In genomic region chr13:57878797-57879196, GRCm38 (mm10) we compare ENCODE assay signal across 33 mouse cellular contexts. TPM values are rescaled to one million over a fixed set of nuclear protein-coding genes. Genes with fewer than 3 reads are reported as not detected.
DNase-seq lines count a peak whose midpoint lies in the region; ATAC-seq and TF ChIP-seq lines count a peak whose summit lies in the region.
"Had no signal": no experiment of that assay in that cellular context is flagged by ENCODE, and none has a peak within 500 bp of the region (broad histone marks: within the 10 kb centered on the region; RNA-seq: fewer than 3 reads in every experiment).

No protein-coding gene starts in this region.

- no peaks in the 10 kb centered on the region for H3K27me3 ChIP-seq in hindbrain, embryonic 14.5 days (ENCODE audit: control insufficient read depth, insufficient read depth, low read length)
- H3K27me3 ChIP-seq in hindbrain, embryonic 12.5 days, result no peaks in the 10 kb centered on the region
- H3K27me3 ChIP-seq in testis, adult 2 months (ENCODE audit: control insufficient read depth, insufficient read depth, low read length), result no peaks in the 10 kb centered on the region
- H3K27me3 ChIP-seq in stomach, postnatal 0 days (ENCODE audit: control insufficient read depth, insufficient read depth, low read length), result no peaks in the 10 kb centered on the region
- H3K27me3 ChIP-seq: liver, embryonic 12.5 days; midbrain, embryonic 12.5 days had no signal

- H3K9me3 ChIP-seq in hindbrain, embryonic 14.5 days (ENCODE audit: control insufficient read depth, low read length), result no peaks in the 10 kb centered on the region
- H3K9me3 ChIP-seq in hindbrain, embryonic 12.5 days (replicated peaks), result no peaks in the 10 kb centered on the region
- no peaks in the 10 kb centered on the region for H3K9me3 ChIP-seq in stomach, postnatal 0 days (ENCODE audit: control insufficient read depth, low read length)
- H3K9me3 ChIP-seq: embryonic facial prominence, embryonic 13.5 days; forebrain, embryonic 12.5 days; heart, embryonic 13.5 days; liver, embryonic 12.5 days; midbrain, embryonic 12.5 days had no signal

- no peaks in the 10 kb centered on the region for H3K36me3 ChIP-seq in hindbrain, embryonic 14.5 days (replicated peaks; ENCODE audit: control insufficient read depth, insufficient read depth)
- no peaks in the 10 kb centered on the region for H3K36me3 ChIP-seq in hindbrain, embryonic 12.5 days
- H3K36me3 ChIP-seq in testis, adult 2 months (ENCODE audit: control insufficient read depth, insufficient read depth, low read length), result no peaks in the 10 kb centered on the region
- no peaks in the 10 kb centered on the region for H3K36me3 ChIP-seq in stomach, postnatal 0 days (ENCODE audit: control insufficient read depth, insufficient read depth, low read length)
- H3K36me3 ChIP-seq: embryonic facial prominence, embryonic 13.5 days; forebrain, embryonic 12.5 days; heart, embryonic 13.5 days; liver, embryonic 12.5 days; midbrain, embryonic 12.5 days had no signal

- peak; percentile 40; the same call in 1 of the 2 replicates for ATAC-seq in hindbrain, embryonic 14.5 days (ENCODE audit: low FRiP score)
- no peak for ATAC-seq in hindbrain, embryonic 12.5 days (ENCODE audit: low FRiP score)
- no peak for ATAC-seq in stomach, postnatal 0 days (ENCODE audit: low FRiP score, low TSS enrichment)
- ATAC-seq: inflammation-experienced regulatory T-cells, adult 6 months; liver, embryonic 12.5 days; liver, postnatal 0 days; Patski had no signal

- no peak for TF ChIP-seq EP300 in stomach, postnatal 0 days (optimal IDR thresholded peaks at IDR 0.05)

- no peak overlapping the region for H3K9ac ChIP-seq in hindbrain, embryonic 14.5 days
- H3K9ac ChIP-seq in hindbrain, embryonic 12.5 days, result no peak overlapping the region
- H3K9ac ChIP-seq in stomach, postnatal 0 days (ENCODE audit: low read length), result no peak overlapping the region
- H3K9ac ChIP-seq: embryonic facial prominence, embryonic 13.5 days; forebrain, embryonic 12.5 days; heart, embryonic 13.5 days; liver, embryonic 12.5 days; liver, postnatal 0 days; midbrain, embryonic 12.5 days had no signal

- TF ChIP-seq CTCF in testis, adult 2 months (IDR thresholded peaks at IDR 0.05; ENCODE audit: control insufficient read depth, insufficient read depth, insufficient replicate concordance, low read depth, low read length), result no peak
- TF ChIP-seq CTCF in stomach, postnatal 0 days (IDR thresholded peaks at IDR 0.05; ENCODE audit: low read depth), result no peak

- no peak overlapping the region for H3K4me3 ChIP-seq in hindbrain, embryonic 14.5 days (replicated peaks; ENCODE audit: low read length)
- no peak overlapping the region for H3K4me3 ChIP-seq in hindbrain, embryonic 12.5 days
- no peak overlapping the region for H3K4me3 ChIP-seq in testis, adult 2 months (ENCODE audit: control insufficient read depth, low read depth, low read length)
- H3K4me3 ChIP-seq in stomach, postnatal 0 days (ENCODE audit: low read depth, low read length), result no peak overlapping the region
- H3K4me3 ChIP-seq: embryonic facial prominence, embryonic 13.5 days; erythroblast, embryonic 14.5 days; forebrain, embryonic 12.5 days; heart, embryonic 13.5 days; layer of hippocampus, adult 2 months; liver, embryonic 12.5 days; midbrain, embryonic 12.5 days had no signal

- peak; percentile 34; the same call in 1 of the 2 replicates for TF ChIP-seq POLR2A in testis, adult 2 months (IDR thresholded peaks at IDR 0.05; ENCODE audit: control insufficient read depth, low read depth, low read length)

- H3K27ac ChIP-seq in hindbrain, embryonic 14.5 days, result no peak overlapping the region
- H3K27ac ChIP-seq in hindbrain, embryonic 12.5 days, result no peak overlapping the region
- no peak overlapping the region for H3K27ac ChIP-seq in testis, adult 2 months (ENCODE audit: control insufficient read depth, insufficient read depth, low read depth, low read length)
- no peak overlapping the region for H3K27ac ChIP-seq in stomach, postnatal 0 days (replicated peaks)
- H3K27ac ChIP-seq: embryonic facial prominence, embryonic 13.5 days; forebrain, embryonic 12.5 days; heart, embryonic 13.5 days; layer of hippocampus, adult 2 months; liver, embryonic 12.5 days; midbrain, embryonic 12.5 days had no signal

- H3K4me1 ChIP-seq in hindbrain, embryonic 14.5 days (replicated peaks; ENCODE audit: control insufficient read depth, insufficient read depth, low read length), result peaks cover 11% of the 10 kb centered on the region
- H3K4me1 ChIP-seq in hindbrain, embryonic 12.5 days, result peaks cover 11% of the 10 kb centered on the region; the same call in 1 of the 2 replicates
- H3K4me1 ChIP-seq in testis, adult 2 months (ENCODE audit: control insufficient read depth, insufficient read depth, low read length), result peaks cover 3% of the 10 kb centered on the region
- no peaks in the 10 kb centered on the region for H3K4me1 ChIP-seq in stomach, postnatal 0 days (replicated peaks; ENCODE audit: control insufficient read depth, insufficient read depth)
- H3K4me1 ChIP-seq: forebrain, embryonic 12.5 days; heart, embryonic 13.5 days; liver, embryonic 12.5 days had no signal

- 75% methylated on average over 11 of the region's 11 CpGs for WGBS in hindbrain, embryonic 14.5 days
- 89% methylated on average over 11 of the region's 11 CpGs for WGBS in hindbrain, embryonic 12.5 days
- 91% methylated on average over 11 of the region's 11 CpGs for WGBS in stomach, postnatal 0 days

- no peak overlapping the region for H3K4me2 ChIP-seq in hindbrain, embryonic 14.5 days (replicated peaks)
- H3K4me2 ChIP-seq in hindbrain, embryonic 12.5 days (replicated peaks), result no peak overlapping the region
- no peak overlapping the region for H3K4me2 ChIP-seq in stomach, postnatal 0 days (replicated peaks; ENCODE audit: low read depth)
- H3K4me2 ChIP-seq: forebrain, embryonic 12.5 days; heart, embryonic 13.5 days; liver, embryonic 12.5 days; midbrain, embryonic 12.5 days had no signal

- peak; percentile 10 for DNase-seq in adrenal gland, postnatal 14 days
- DNase-seq in adrenal gland, postnatal 4 days (ENCODE audit: low spot score in 2 of 2), result no peak
- no peak for DNase-seq in hindbrain, embryonic 14.5 days (ENCODE audit: low spot score)
- no peak for DNase-seq in testis, postnatal 10 days (ENCODE audit: low spot score)
- DNase-seq in stomach, postnatal 0 days (ENCODE audit: low spot score), result no peak
- DNase-seq: cerebellum, adult 8-10 months; cerebellum, postnatal 25 days; embryo, embryonic 11 days; gastrocnemius, postnatal 10 days; heart, postnatal 10 days; kidney, adult 11 months; kidney, postnatal 36 days; left cerebral cortex, postnatal 4 days; liver, postnatal 0 days; lung, postnatal 36 days; right cerebral cortex, postnatal 4 days; thymus, adult 18-20 months; thymus, postnatal 25 days had no signal

RNA-seq across cellular contexts. Expression of gene Spock1, which starts 29.3 kb away (rescaled TPM):
- 13.1 and 15.0 TPM in 2 replicates for total RNA-seq in adrenal gland, postnatal 14 days (2021)
- 10 to 100 TPM; 30.0 to 35.2 TPM for total RNA-seq in adrenal gland, postnatal 4 days (2021)
- 104 and 118 TPM in 2 replicates for polyA plus RNA-seq in hindbrain, embryonic 14.5 days (2014; fragmentation: Nextera tagmentation; extraction: Ambion mirVana)
- polyA plus RNA-seq in hindbrain, embryonic 12.5 days (2016; fragmentation: Nextera tagmentation; extraction: Ambion mirVana), result 31.2 and 40.6 TPM in 2 replicates
- 0.70 and 0.79 TPM in 2 replicates for polyA plus RNA-seq in testis, adult 2 months (2012; rRNA removed)
- polyA plus RNA-seq in stomach, postnatal 0 days (2015; fragmentation: Nextera tagmentation; extraction: Ambion mirVana), result 1.6 and 1.7 TPM in 2 replicates
- total RNA-seq: hematopoietic stem cell, adult 5-6 weeks; megakaryocyte, adult 5-6 weeks; MEL had no signal
- polyA plus RNA-seq: inflammation-experienced regulatory T-cells, adult 6 months; liver, postnatal 0 days; Patski; spleen, adult 2 months had no signal

Comparison
In these comparisons a context has a peak if more than half of its experiments do, and no peak if none do; other contexts are left out.
1. RNA of gene Spock1, which starts 29.3 kb away (polyA plus RNA-seq): 104 to 118 TPM in hindbrain, embryonic 14.5 days and 31.2 to 40.6 TPM in hindbrain, embryonic 12.5 days; 1.6 to 1.7 TPM in stomach, postnatal 0 days and 0.70 to 0.79 TPM in testis, adult 2 months; every median in the first group is over 10 times any median in the second.